ENCODE assay signal across 17 mouse cellular contexts in the genomic region with DNA sequence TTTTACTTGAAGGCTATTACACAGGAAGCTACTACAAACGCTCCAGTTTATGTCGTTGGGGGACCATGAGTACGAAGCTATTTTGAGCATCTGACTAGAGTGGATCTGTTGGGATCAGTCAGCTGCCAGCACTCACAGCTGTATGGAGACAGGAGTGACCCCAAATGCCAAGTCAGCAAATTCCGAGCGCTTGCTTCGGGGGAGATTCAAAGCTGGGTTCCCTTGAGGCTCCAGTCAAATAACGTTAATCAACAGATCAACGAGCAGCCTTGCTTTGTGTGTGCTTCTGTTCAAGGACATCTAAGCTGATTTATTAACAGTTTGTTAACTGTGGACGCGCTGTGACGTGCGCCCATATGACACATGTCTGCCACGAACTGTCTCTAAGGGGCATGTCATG.
DNase-seq lines count a peak whose midpoint lies in the region; ATAC-seq and TF ChIP-seq lines count a peak whose summit lies in the region.
"Had no signal": no experiment of that assay in that cellular context is flagged by ENCODE, and none has a peak within 500 bp of the region (broad histone marks: within the 10 kb centered on the region; RNA-seq: fewer than 3 reads in every experiment).

No protein-coding gene starts in this region.

- peak overlapping the region; percentile 48; the same call in 1 of the 2 replicates for H3K27ac ChIP-seq in kidney, embryonic 15.5 days
- no peak overlapping the region for H3K27ac ChIP-seq in neural tube, embryonic 13.5 days (replicated peaks)
- H3K27ac ChIP-seq in hindbrain, postnatal 0 days: no peak overlapping the region
- H3K27ac ChIP-seq in limb, embryonic 10.5 days: no peak overlapping the region
- no peak overlapping the region for H3K27ac ChIP-seq in thymus, adult 2 months (ENCODE audit: control insufficient read depth, insufficient read depth, low read length)
- H3K27ac ChIP-seq: gastrocnemius, adult 2 months; liver, embryonic 14.5 days; midbrain, embryonic 12.5 days had no signal

- H3K9ac ChIP-seq in kidney, embryonic 15.5 days: no peak overlapping the region
- H3K9ac ChIP-seq in neural tube, embryonic 13.5 days: no peak overlapping the region
- H3K9ac ChIP-seq in hindbrain, postnatal 0 days (replicated peaks; ENCODE audit: low read length): no peak overlapping the region
- H3K9ac ChIP-seq: liver, embryonic 14.5 days; midbrain, embryonic 12.5 days had no signal

- ATAC-seq in kidney, embryonic 15.5 days (replicated peaks; ENCODE audit: low FRiP score): peak; percentile 40; the same call in 1 of the 2 replicates
- ATAC-seq in neural tube, embryonic 13.5 days (ENCODE audit: low read depth): peak; percentile 29
- ATAC-seq in hindbrain, postnatal 0 days: peak; percentile 69
- ATAC-seq: activated CD4-positive, CD25-positive, alpha-beta regulatory T cell, adult 4 months; forebrain, embryonic 14.5 days had no signal

- DNase-seq in kidney, postnatal 14 days: no peak
- no peak for DNase-seq in neural tube, embryonic 10.5 days (ENCODE audit: extremely low spot score, low spot score)
- peak; percentile 66 for DNase-seq in hindbrain, postnatal 0 days (ENCODE audit: low spot score)
- no peak for DNase-seq in limb, embryonic 10.5 days (ENCODE audit: low spot score)
- DNase-seq in thymus, adult 2 months: no peak
- DNase-seq: cerebellum, postnatal 25 days; gastrocnemius, adult 2 months; heart, adult 11 months; kidney, adult 2 months; lung, postnatal 36 days; thymus, adult 18-20 months had no signal

- H3K27me3 ChIP-seq in kidney, embryonic 15.5 days: no peaks in the 10 kb centered on the region
- no peaks in the 10 kb centered on the region for H3K27me3 ChIP-seq in neural tube, embryonic 13.5 days
- H3K27me3 ChIP-seq in hindbrain, postnatal 0 days (ENCODE audit: insufficient read depth, low read length): no peaks in the 10 kb centered on the region
- no peaks in the 10 kb centered on the region for H3K27me3 ChIP-seq in limb, embryonic 10.5 days (ENCODE audit: low read depth, poor library complexity, severe bottlenecking)
- H3K27me3 ChIP-seq in thymus, adult 2 months (ENCODE audit: control insufficient read depth, insufficient read depth, low read length): no peaks in the 10 kb centered on the region
- H3K27me3 ChIP-seq: midbrain, embryonic 12.5 days had no signal

- H3K4me2 ChIP-seq in kidney, embryonic 15.5 days: no peak overlapping the region
- no peak overlapping the region for H3K4me2 ChIP-seq in neural tube, embryonic 13.5 days
- no peak overlapping the region for H3K4me2 ChIP-seq in hindbrain, postnatal 0 days (ENCODE audit: low read depth, low read length)
- H3K4me2 ChIP-seq: midbrain, embryonic 12.5 days had no signal

- H3K4me3 ChIP-seq in kidney, embryonic 15.5 days (replicated peaks): no peak overlapping the region
- no peak overlapping the region for H3K4me3 ChIP-seq in neural tube, embryonic 13.5 days
- H3K4me3 ChIP-seq in hindbrain, postnatal 0 days (ENCODE audit: low read length): no peak overlapping the region
- H3K4me3 ChIP-seq in limb, embryonic 10.5 days: no peak overlapping the region
- H3K4me3 ChIP-seq in thymus, adult 2 months (ENCODE audit: control insufficient read depth, insufficient read depth, low read length): no peak overlapping the region
- H3K4me3 ChIP-seq: gastrocnemius, adult 2 months; midbrain, embryonic 12.5 days had no signal

- H3K4me1 ChIP-seq in kidney, embryonic 15.5 days: peaks cover 10% of the 10 kb centered on the region
- H3K4me1 ChIP-seq in neural tube, embryonic 13.5 days (replicated peaks): peaks cover 20% of the 10 kb centered on the region; the same call in 1 of the 2 replicates
- H3K4me1 ChIP-seq in hindbrain, postnatal 0 days (ENCODE audit: insufficient read depth, low read length): no peaks in the 10 kb centered on the region
- no peaks in the 10 kb centered on the region for H3K4me1 ChIP-seq in limb, embryonic 10.5 days
- H3K4me1 ChIP-seq in thymus, adult 2 months (replicated peaks; ENCODE audit: control insufficient read depth, insufficient read depth, low read length): no peaks in the 10 kb centered on the region
- H3K4me1 ChIP-seq: midbrain, embryonic 12.5 days had no signal

- 51% methylated on average over 13 of the region's 13 CpGs for WGBS in kidney, embryonic 15.5 days
- WGBS in neural tube, embryonic 13.5 days: 52% methylated on average over 13 of the region's 13 CpGs
- whole genome bisulfite sequencing in hindbrain, postnatal 0 days: 49% methylated on average over 13 of the region's 13 CpGs
- 89% methylated on average over 13 of the region's 13 CpGs for WGBS in limb, embryonic 10.5 days
- WGBS in thymus, adult 2 months: 93% methylated on average over 13 of the region's 13 CpGs

- TF ChIP-seq POLR2A in thymus, adult 2 months (IDR thresholded peaks at IDR 0.05; ENCODE audit: control insufficient read depth, extremely low read depth, insufficient read depth, low read length, poor library complexity): no peak

- H3K9me3 ChIP-seq in kidney, embryonic 15.5 days (replicated peaks): 0 out of 2 replicates have a peak, but pooled peaks cover under 1% of the 10 kb centered on the region
- H3K9me3 ChIP-seq in neural tube, embryonic 13.5 days: no peaks in the 10 kb centered on the region
- no peaks in the 10 kb centered on the region for H3K9me3 ChIP-seq in hindbrain, postnatal 0 days (ENCODE audit: low read length)
- no peaks in the 10 kb centered on the region for H3K9me3 ChIP-seq in limb, embryonic 10.5 days (replicated peaks)
- H3K9me3 ChIP-seq: midbrain, embryonic 12.5 days had no signal

- no peaks in the 10 kb centered on the region for H3K36me3 ChIP-seq in kidney, embryonic 15.5 days
- H3K36me3 ChIP-seq in neural tube, embryonic 13.5 days: no peaks in the 10 kb centered on the region
- H3K36me3 ChIP-seq in hindbrain, postnatal 0 days (ENCODE audit: insufficient read depth, low read length): no peaks in the 10 kb centered on the region
- H3K36me3 ChIP-seq in limb, embryonic 10.5 days: no peaks in the 10 kb centered on the region
- H3K36me3 ChIP-seq in thymus, adult 2 months (ENCODE audit: control insufficient read depth, insufficient read depth, low read length): no peaks in the 10 kb centered on the region
- H3K36me3 ChIP-seq: midbrain, embryonic 12.5 days had no signal

- no peak for TF ChIP-seq CTCF in hindbrain, postnatal 0 days (IDR thresholded peaks at IDR 0.05; ENCODE audit: low read depth)
- no peak for TF ChIP-seq CTCF in thymus, adult 2 months (IDR thresholded peaks at IDR 0.05; ENCODE audit: borderline replicate concordance, control insufficient read depth, extremely low read depth, insufficient read depth, low read length, poor library complexity)
